Comparison of ENCODE assay signal across 15 mouse cellular contexts in the genomic region with DNA sequence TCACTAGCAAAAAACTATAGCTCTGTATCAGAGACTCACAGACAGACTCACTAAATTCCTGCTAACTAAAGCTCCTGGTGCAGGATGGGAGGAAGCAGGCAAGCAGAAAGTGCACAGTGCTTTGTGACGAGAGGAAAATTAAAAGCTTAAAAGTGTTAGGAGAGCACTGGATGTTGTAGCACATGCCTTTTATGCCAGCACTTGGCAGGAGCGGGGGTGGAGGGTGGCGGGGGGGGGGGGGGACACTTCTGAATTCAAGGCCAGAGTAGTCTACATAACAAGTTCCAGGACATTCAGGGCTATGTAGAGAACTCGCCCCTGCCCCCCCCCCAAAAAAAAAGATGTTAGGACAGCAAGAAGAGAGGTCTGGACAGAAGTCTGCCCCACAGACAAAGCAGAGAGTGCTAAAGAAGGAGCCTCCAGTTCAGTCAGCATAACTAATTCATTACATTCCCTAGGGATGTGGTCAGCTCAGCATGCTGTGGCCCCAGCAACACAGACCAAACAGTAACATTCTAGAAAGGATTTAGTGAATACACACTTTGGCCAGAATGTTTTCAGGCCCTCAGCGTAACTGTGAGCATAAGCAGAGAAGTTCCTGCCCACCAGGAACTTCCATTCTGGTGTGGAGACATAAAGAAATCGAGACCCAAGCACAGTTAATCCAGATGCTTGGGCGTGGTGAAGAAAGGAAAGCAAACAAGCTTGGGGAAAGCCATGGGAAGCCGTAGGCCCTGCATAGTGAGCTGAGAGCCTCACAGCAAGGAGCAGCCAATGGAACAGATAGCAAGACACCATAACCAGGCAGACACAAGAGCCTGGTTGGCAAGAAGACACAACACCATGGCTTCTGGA. TPM values are rescaled to one million over a fixed set of nuclear protein-coding genes. Genes with fewer than 3 reads are reported as not detected.
DNase-seq lines count a peak whose midpoint lies in the region; ATAC-seq and TF ChIP-seq lines count a peak whose summit lies in the region.
"Had no signal": no experiment of that assay in that cellular context is flagged by ENCODE, and none has a peak within 500 bp of the region (broad histone marks: within the 10 kb centered on the region; RNA-seq: fewer than 3 reads in every experiment).

No protein-coding gene starts in this region.

- intact Hi-C loops in heart, postnatal 36 days (cut with DNase I), result no loop called here

- H3K4me3 ChIP-seq in heart, embryonic 11.5 days (ENCODE audit: low read depth, low read length), result no peak overlapping the region
- no peak overlapping the region for H3K4me3 ChIP-seq in hindbrain, postnatal 0 days (ENCODE audit: low read length)
- H3K4me3 ChIP-seq: left cerebral cortex, adult 2 months; liver, embryonic 15.5 days; megakaryocyte, embryonic 14.5 days; neural tube, embryonic 15.5 days had no signal

- 0 out of 2 replicates have a peak overlapping the region, but pooled peaks have one; percentile 22 for H3K27ac ChIP-seq in heart, embryonic 11.5 days (ENCODE audit: low read depth, low read length)
- H3K27ac ChIP-seq in hindbrain, postnatal 0 days, result no peak overlapping the region
- H3K27ac ChIP-seq: left cerebral cortex, adult 2 months; liver, embryonic 15.5 days; neural tube, embryonic 15.5 days had no signal

- no peak for ATAC-seq in heart, embryonic 11.5 days (replicated peaks; ENCODE audit: insufficient number of reproducible peaks, low FRiP score, low TSS enrichment)
- peak; percentile 66 for ATAC-seq in hindbrain, postnatal 0 days
- ATAC-seq in granulocyte monocyte progenitor cell, adult 5-6 weeks (replicated peaks; ENCODE audit: poor library complexity, severe bottlenecking), result no peak

- DNase-seq in heart, postnatal 36 days, result no peak
- DNase-seq in 3134 (ENCODE audit: extremely low read depth, insufficient read length, low spot score), result peak; percentile 77
- peak; percentile 33 for DNase-seq in brain, embryonic 14.5 days (ENCODE audit: low read depth)
- DNase-seq in hindbrain, postnatal 0 days (ENCODE audit: low spot score), result peak; percentile 22
- DNase-seq in neural tube, embryonic 10.5 days (ENCODE audit: extremely low spot score, low spot score), result no peak
- DNase-seq in ovary, adult 18-20 months (ENCODE audit: low spot score), result no peak
- DNase-seq: cerebellum, adult 9-10 months; kidney, postnatal 14 days; thymus, adult 2 months had no signal

- peaks cover 3% of the 10 kb centered on the region; the same call in 1 of the 2 replicates for H3K4me1 ChIP-seq in heart, embryonic 11.5 days (ENCODE audit: control insufficient read depth, insufficient read depth, low read length)
- H3K4me1 ChIP-seq in hindbrain, postnatal 0 days (ENCODE audit: insufficient read depth, low read length), result 0 out of 2 replicates have a peak, but pooled peaks cover 4% of the 10 kb centered on the region
- H3K4me1 ChIP-seq: megakaryocyte, embryonic 14.5 days; neural tube, embryonic 15.5 days had no signal

- no peak overlapping the region for H3K4me2 ChIP-seq in heart, embryonic 11.5 days
- H3K4me2 ChIP-seq in hindbrain, postnatal 0 days (ENCODE audit: low read depth, low read length), result no peak overlapping the region
- H3K4me2 ChIP-seq: liver, embryonic 15.5 days; neural tube, embryonic 15.5 days had no signal

- WGBS in heart, embryonic 11.5 days (ENCODE audit: insufficient replicate concordance), result 45% methylated on average over 8 of the region's 8 CpGs
- WGBS in hindbrain, postnatal 0 days, result 30% methylated on average over 8 of the region's 8 CpGs

- H3K27me3 ChIP-seq in heart, embryonic 11.5 days (ENCODE audit: control insufficient read depth, insufficient read depth, low read length), result no peaks in the 10 kb centered on the region
- H3K27me3 ChIP-seq in hindbrain, postnatal 0 days (ENCODE audit: insufficient read depth, low read length), result no peaks in the 10 kb centered on the region
- H3K27me3 ChIP-seq: liver, embryonic 15.5 days; neural tube, embryonic 15.5 days had no signal

- H3K9ac ChIP-seq in heart, embryonic 11.5 days (ENCODE audit: low read depth, low read length), result no peak overlapping the region
- H3K9ac ChIP-seq in hindbrain, postnatal 0 days (replicated peaks; ENCODE audit: low read length), result no peak overlapping the region
- H3K9ac ChIP-seq: liver, embryonic 15.5 days; neural tube, embryonic 15.5 days had no signal

- TF ChIP-seq CTCF in brain, embryonic 14.5 days (IDR thresholded peaks at IDR 0.05; ENCODE audit: borderline replicate concordance, extremely low read depth, insufficient read depth, insufficient read length), result no peak
- no peak for TF ChIP-seq CTCF in hindbrain, postnatal 0 days (IDR thresholded peaks at IDR 0.05; ENCODE audit: low read depth)

- no peaks in the 10 kb centered on the region for H3K36me3 ChIP-seq in heart, embryonic 11.5 days (ENCODE audit: control insufficient read depth, insufficient read depth, low read length)
- no peaks in the 10 kb centered on the region for H3K36me3 ChIP-seq in hindbrain, postnatal 0 days (ENCODE audit: insufficient read depth, low read length)
- H3K36me3 ChIP-seq: liver, embryonic 15.5 days; neural tube, embryonic 15.5 days had no signal

- TF ChIP-seq POLR2A in brain, embryonic 14.5 days (IDR thresholded peaks at IDR 0.05; ENCODE audit: borderline replicate concordance, extremely low read depth, insufficient read depth, insufficient read length, poor library complexity, severe bottlenecking), result no peak

- no peaks in the 10 kb centered on the region for H3K9me3 ChIP-seq in heart, embryonic 11.5 days (replicated peaks; ENCODE audit: control insufficient read depth, low read length)
- H3K9me3 ChIP-seq in hindbrain, postnatal 0 days (ENCODE audit: low read length), result no peaks in the 10 kb centered on the region
- H3K9me3 ChIP-seq: liver, embryonic 15.5 days; neural tube, embryonic 15.5 days had no signal

RNA-seq across cellular contexts. Expression of a gene that starts 4.1 kb away (rescaled TPM):
- polyA plus RNA-seq in heart, embryonic 11.5 days (2014; fragmentation: Nextera tagmentation; extraction: Ambion mirVana), result 0.09 TPM in 1 of 2 replicates, not detected in the other
- total RNA-seq in heart, postnatal 36 days (2021), result not detected
- not detected in 2 replicates for polyA plus RNA-seq in brain, embryonic 14.5 days (2012; rRNA removed)
- not detected in 2 replicates for total RNA-seq in hindbrain, postnatal 0 days (2014; rRNA removed)
- polyA plus RNA-seq in hindbrain, postnatal 0 days (2015; fragmentation: Nextera tagmentation; extraction: Ambion mirVana), result 0.10 TPM in 1 of 2 replicates, not detected in the other
- total RNA-seq in granulocyte monocyte progenitor cell, adult 5-6 weeks (2014; fragmentation: Nextera tagmentation), result not detected in 2 replicates
- not detected in 2 replicates for total RNA-seq in granulocyte monocyte progenitor cell, adult 5-6 weeks (2017)
- total RNA-seq: left cerebral cortex, adult 2 months had no signal
- polyA plus RNA-seq: liver, embryonic 15.5 days; neural tube, embryonic 15.5 days had no signal

RNA-seq across cellular contexts. Expression of a gene that starts 14.0 kb away (rescaled TPM):
- 33.1 and 37.4 TPM in 2 replicates for polyA plus RNA-seq in heart, embryonic 11.5 days (2014; fragmentation: Nextera tagmentation; extraction: Ambion mirVana)
- total RNA-seq in heart, postnatal 36 days (2021), result 10 to 100 TPM; 27.3 to 31.6 TPM
- polyA plus RNA-seq in brain, embryonic 14.5 days (2012; rRNA removed), result 56.4 and 59.4 TPM in 2 replicates
- 50.9 and 51.3 TPM in 2 replicates for total RNA-seq in hindbrain, postnatal 0 days (2014; rRNA removed)
- polyA plus RNA-seq in hindbrain, postnatal 0 days (2015; fragmentation: Nextera tagmentation; extraction: Ambion mirVana), result 36.3 and 37.8 TPM in 2 replicates
- total RNA-seq in granulocyte monocyte progenitor cell, adult 5-6 weeks (2014; fragmentation: Nextera tagmentation), result 45.9 and 55.1 TPM in 2 replicates
- 41.1 and 79.6 TPM in 2 replicates for total RNA-seq in granulocyte monocyte progenitor cell, adult 5-6 weeks (2017)

RNA-seq across cellular contexts. Expression of a gene that starts 33.2 kb away (rescaled TPM):
- polyA plus RNA-seq in heart, embryonic 11.5 days (2014; fragmentation: Nextera tagmentation; extraction: Ambion mirVana), result 56.4 and 76.0 TPM in 2 replicates
- 100 to 1,000 TPM; 432 to 477 TPM for total RNA-seq in heart, postnatal 36 days (2021)
- 43.9 and 61.0 TPM in 2 replicates for polyA plus RNA-seq in brain, embryonic 14.5 days (2012; rRNA removed)
- total RNA-seq in hindbrain, postnatal 0 days (2014; rRNA removed), result 43.2 and 45.9 TPM in 2 replicates
- 46.9 and 47.0 TPM in 2 replicates for polyA plus RNA-seq in hindbrain, postnatal 0 days (2015; fragmentation: Nextera tagmentation; extraction: Ambion mirVana)
- total RNA-seq in granulocyte monocyte progenitor cell, adult 5-6 weeks (2014; fragmentation: Nextera tagmentation), result 8.9 and 28.4 TPM in 2 replicates
- total RNA-seq in granulocyte monocyte progenitor cell, adult 5-6 weeks (2017), result 64.5 and 101 TPM in 2 replicates

Comparison
In these comparisons a context has a peak if more than half of its experiments do, and no peak if none do; other contexts are left out.
1. DNase-seq: peak in 3134 (single experiment), brain, embryonic 14.5 days (single experiment) and hindbrain, postnatal 0 days (single experiment); none in heart, postnatal 36 days (0 of 2), neural tube, embryonic 10.5 days (single experiment) and ovary, adult 18-20 months (single experiment).